Mouse (Mus musculus): ENCODE data around the gene Tcf3. TPM values are rescaled to one million over a fixed set of nuclear protein-coding genes. Genes with fewer than 3 reads are reported as not detected.

Tcf3 gene
- polyA plus RNA-seq, 2 experiments: 41.9 to 54.7 TPM

DNA sequence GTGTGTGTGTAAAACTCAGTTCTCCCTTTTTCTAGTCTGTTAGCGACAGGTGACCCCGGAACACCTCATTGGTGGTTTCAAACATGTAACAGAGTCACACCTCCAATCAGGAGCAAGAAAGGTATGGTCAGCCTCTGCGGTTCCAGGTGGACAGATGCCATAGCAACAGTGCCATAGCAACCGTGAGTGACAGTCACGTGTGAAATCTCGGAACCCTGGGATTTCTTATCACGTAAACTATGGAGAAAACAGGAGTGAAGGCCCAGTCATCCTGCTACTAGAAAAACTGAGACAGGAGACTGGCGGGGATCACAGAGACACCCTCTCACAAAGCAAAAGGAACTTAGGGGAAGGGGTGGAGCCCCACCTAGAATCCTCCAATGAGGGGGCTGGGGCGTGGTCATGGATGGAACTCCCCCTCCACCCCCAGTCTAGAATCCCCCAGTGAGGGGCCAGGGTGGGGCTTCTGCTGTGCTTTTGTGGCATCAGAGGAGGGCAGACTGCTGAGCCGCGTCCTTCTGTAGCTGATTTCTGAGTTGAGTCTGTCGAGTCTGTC is 62.0 kb downstream of the Tcf3 start:
- no peaks in the 10 kb centered on the region; the same call in 1 of the 2 replicates for H3K27me3 ChIP-seq (ENCODE audit: control insufficient read depth, insufficient read depth, low read length)
- no peak for ATAC-seq (ENCODE audit: insufficient read depth)
- TF ChIP-seq CTCF (IDR thresholded peaks at IDR 0.05; ENCODE audit: low read depth) (no peak), EP300 (IDR thresholded peaks at IDR 0.05; ENCODE audit: low read depth) (no peak)
- no peaks in the 10 kb centered on the region for H3K9me3 ChIP-seq (ENCODE audit: control insufficient read depth, low read length)
- H3K4me2 ChIP-seq (ENCODE audit: low read depth): no peak overlapping the region
- no peak for DNase-seq (ENCODE audit: low read depth in 3 of 3, low spot score in 3 of 3)
- no peak overlapping the region for H3K27ac ChIP-seq
- 0 out of 4 replicates have a peak, but pooled peaks cover 0 to 2% of the 10 kb centered on the region in 2 experiments for H3K4me1 ChIP-seq (replicated peaks; ENCODE audit: control insufficient read depth in 2 of 2, insufficient read depth in 2 of 2, low read length in 1 of 2)
- no peak overlapping the region for H3K4me3 ChIP-seq (ENCODE audit: insufficient read depth in 1 of 2, low read depth in 2 of 2, low read length in 2 of 2)
- no peak overlapping the region for H3K9ac ChIP-seq (replicated peaks)
- 6% methylated on average over 12 of the region's 12 CpGs for WGBS (ENCODE audit: insufficient replicate concordance)
- H3K36me3 ChIP-seq (replicated peaks; ENCODE audit: control insufficient read depth, insufficient read depth, low read depth): no peaks in the 10 kb centered on the region

DNA sequence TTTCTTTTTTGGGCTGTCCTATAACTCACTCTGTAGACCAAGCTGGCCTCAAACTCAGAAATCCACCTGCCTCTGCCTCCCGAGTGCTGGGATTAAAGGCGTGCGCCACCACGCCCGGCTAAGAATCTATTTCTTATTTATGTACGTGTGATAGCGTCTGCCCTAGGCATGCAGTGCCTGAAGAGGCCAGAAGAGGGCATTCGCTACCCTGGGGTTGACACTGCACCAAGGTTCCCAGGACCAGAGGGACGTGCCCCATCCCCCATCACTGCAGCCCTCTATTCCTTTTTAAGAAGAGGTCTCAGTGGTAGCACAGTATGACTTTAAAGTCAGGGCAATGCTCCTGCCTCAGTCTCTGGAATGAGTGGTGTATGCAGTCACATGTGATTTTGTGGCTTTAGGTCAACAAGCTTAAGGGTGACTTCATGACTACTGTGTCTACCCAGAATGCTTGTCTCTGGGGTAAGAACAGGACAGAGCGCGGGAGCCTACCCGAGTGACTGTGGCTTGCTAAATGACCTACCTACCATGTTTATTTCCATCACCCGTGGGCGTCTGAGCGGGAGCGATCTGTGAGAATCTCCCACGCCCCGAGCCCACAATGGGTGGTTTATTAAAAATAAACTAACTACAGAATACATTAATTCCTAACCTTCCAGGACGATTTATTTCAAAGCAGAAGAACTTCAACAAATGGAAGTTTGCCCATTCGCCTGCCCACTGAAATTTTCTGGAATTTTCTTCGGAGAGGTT is 63.3 kb downstream of the Tcf3 start:
- Histone ChIP-seq H3K9me3 (ENCODE audit: control insufficient read depth, low read length) (no peaks in the 10 kb centered on the region), H3K4me2 (ENCODE audit: low read depth) (no peak overlapping the region), H3K36me3 (replicated peaks; ENCODE audit: control insufficient read depth, insufficient read depth, low read depth) (no peaks in the 10 kb centered on the region), H3K27me3 (ENCODE audit: control insufficient read depth, insufficient read depth, low read length) (no peaks in the 10 kb centered on the region; the same call in 1 of the 2 replicates), H3K27ac (no peak overlapping the region), H3K9ac (replicated peaks) (no peak overlapping the region), H3K4me3 (ENCODE audit: insufficient read depth in 1 of 2, low read depth in 2 of 2, low read length in 2 of 2) (no peak overlapping the region), H3K4me1 (replicated peaks; ENCODE audit: control insufficient read depth in 2 of 2, insufficient read depth in 2 of 2, low read length in 1 of 2) (0 out of 4 replicates have a peak, but pooled peaks cover 0 to 2% of the 10 kb centered on the region in 2 experiments)
- TF ChIP-seq CTCF (IDR thresholded peaks at IDR 0.05; ENCODE audit: low read depth) (peak; percentile 73), EP300 (IDR thresholded peaks at IDR 0.05; ENCODE audit: low read depth) (no peak)
- 66% methylated on average over 21 of the region's 21 CpGs for WGBS (ENCODE audit: insufficient replicate concordance)
- ATAC-seq (ENCODE audit: insufficient read depth): no peak; the same call in 1 of the 2 replicates
- DNase-seq (ENCODE audit: low read depth in 3 of 3, low spot score in 3 of 3): no peak

DNA sequence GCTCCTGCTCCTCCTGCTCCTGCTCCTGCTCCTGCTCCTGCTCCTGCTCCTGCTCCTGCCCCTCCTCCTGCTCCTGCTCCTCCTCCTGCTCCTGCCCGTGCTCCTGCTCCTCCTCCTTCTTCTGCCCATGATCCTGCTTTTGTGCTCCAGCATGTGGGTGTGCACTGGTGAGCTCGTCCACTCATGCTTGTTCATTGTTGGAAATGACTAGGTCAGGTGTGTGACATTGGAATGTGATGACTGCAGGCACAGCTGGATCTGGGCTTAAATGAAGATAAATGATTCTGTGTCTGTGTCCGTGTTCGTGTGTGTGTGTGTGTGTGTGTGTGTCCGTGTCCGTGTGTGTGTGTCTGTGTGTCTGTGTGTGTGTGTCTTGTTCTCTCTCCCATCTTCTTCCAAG is 65.1 kb downstream of the Tcf3 start:
- Histone ChIP-seq H3K9ac (replicated peaks) (no peak overlapping the region), H3K9me3 (ENCODE audit: control insufficient read depth, low read length) (no peaks in the 10 kb centered on the region), H3K27ac (no peak overlapping the region), H3K4me3 (ENCODE audit: insufficient read depth in 1 of 2, low read depth in 2 of 2, low read length in 2 of 2) (no peak overlapping the region), H3K27me3 (ENCODE audit: control insufficient read depth, insufficient read depth, low read length) (peaks cover 4% of the 10 kb centered on the region), H3K4me1 (replicated peaks; ENCODE audit: control insufficient read depth in 2 of 2, insufficient read depth in 2 of 2, low read length in 1 of 2) (0 out of 4 replicates have a peak, but pooled peaks cover 0 to 2% of the 10 kb centered on the region in 2 experiments), H3K4me2 (ENCODE audit: low read depth) (no peak overlapping the region), H3K36me3 (replicated peaks; ENCODE audit: control insufficient read depth, insufficient read depth, low read depth) (no peaks in the 10 kb centered on the region)
- DNase-seq (ENCODE audit: low read depth in 3 of 3, low spot score in 3 of 3) (no peak), ATAC-seq (ENCODE audit: insufficient read depth) (no peak)
- 79% methylated on average over 6 of the region's 6 CpGs for WGBS (ENCODE audit: insufficient replicate concordance)
- TF ChIP-seq CTCF (IDR thresholded peaks at IDR 0.05; ENCODE audit: low read depth): no peak
- no peak for TF ChIP-seq EP300 (IDR thresholded peaks at IDR 0.05; ENCODE audit: low read depth)

DNA sequence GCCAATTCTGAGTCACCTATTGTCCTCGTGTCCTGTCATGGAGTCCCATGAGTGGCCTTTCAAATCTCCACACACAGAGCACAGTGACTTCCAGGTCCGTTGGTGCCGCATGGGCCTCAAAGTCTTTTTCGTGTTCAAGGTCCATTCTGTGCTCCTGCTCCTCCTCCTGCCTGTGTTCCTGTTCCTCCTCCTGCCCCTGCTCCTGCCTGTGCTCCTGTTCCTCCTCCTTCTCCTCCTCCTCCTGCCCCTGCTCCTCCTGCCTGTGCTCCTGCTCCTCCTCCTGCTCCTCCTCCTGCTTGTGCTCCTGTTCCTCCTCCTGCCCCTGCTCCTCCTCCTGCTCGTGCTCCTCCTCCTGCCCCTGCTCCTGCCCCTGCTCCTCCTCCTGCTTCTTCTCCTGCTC is 65.5 kb downstream of the Tcf3 start:
- WGBS (ENCODE audit: insufficient replicate concordance): 45% methylated on average over 5 of the region's 5 CpGs
- ATAC-seq (ENCODE audit: insufficient read depth): no peak

DNA sequence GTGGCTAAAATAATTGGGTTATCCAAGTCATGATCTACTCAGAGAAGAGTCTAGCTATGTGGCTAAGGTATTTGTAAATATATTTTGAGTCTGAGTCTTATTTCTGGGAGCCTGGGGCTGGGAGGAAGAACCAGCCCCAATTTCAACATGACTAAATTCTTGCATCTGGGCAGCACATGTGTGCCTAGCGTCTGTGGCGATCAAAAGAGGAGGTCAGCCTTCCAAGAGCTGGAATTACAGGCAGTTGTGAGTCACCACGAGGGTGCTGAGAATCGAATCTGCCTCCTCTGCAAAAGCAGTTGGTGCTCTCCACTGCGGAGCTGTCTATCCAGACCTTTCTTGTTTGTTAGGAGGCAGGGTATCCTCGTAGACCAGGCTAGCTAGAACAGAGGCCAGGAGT is 67.7 kb downstream of the Tcf3 start:
- Histone ChIP-seq H3K9me3 (ENCODE audit: control insufficient read depth, low read length) (no peaks in the 10 kb centered on the region), H3K9ac (replicated peaks) (no peak overlapping the region), H3K4me3 (ENCODE audit: insufficient read depth in 1 of 2, low read depth in 2 of 2, low read length in 2 of 2) (no peak overlapping the region), H3K27ac (no peak overlapping the region), H3K36me3 (replicated peaks; ENCODE audit: control insufficient read depth, insufficient read depth, low read depth) (no peaks in the 10 kb centered on the region), H3K4me1 (replicated peaks; ENCODE audit: control insufficient read depth in 2 of 2, insufficient read depth in 2 of 2, low read length in 1 of 2) (no peaks in the 10 kb centered on the region), H3K4me2 (ENCODE audit: low read depth) (no peak overlapping the region), H3K27me3 (ENCODE audit: control insufficient read depth, insufficient read depth, low read length) (peaks cover 4% of the 10 kb centered on the region)
- DNase-seq (ENCODE audit: low read depth in 3 of 3, low spot score in 3 of 3) (no peak), ATAC-seq (ENCODE audit: insufficient read depth) (no peak)
- 42% methylated on average over 6 of the region's 6 CpGs for WGBS (ENCODE audit: insufficient replicate concordance)
- TF ChIP-seq EP300 (IDR thresholded peaks at IDR 0.05; ENCODE audit: low read depth) (no peak), CTCF (IDR thresholded peaks at IDR 0.05; ENCODE audit: low read depth) (no peak)

More for the DNA sequence above, 65.5 kb downstream of the Tcf3 start:
- Histone ChIP-seq H3K9me3 (ENCODE audit: control insufficient read depth, low read length) (no peaks in the 10 kb centered on the region), H3K9ac (replicated peaks) (no peak overlapping the region), H3K27ac (no peak overlapping the region), H3K27me3 (ENCODE audit: control insufficient read depth, insufficient read depth, low read length) (peaks cover 4% of the 10 kb centered on the region), H3K4me1 (replicated peaks; ENCODE audit: control insufficient read depth in 2 of 2, insufficient read depth in 2 of 2, low read length in 1 of 2) (0 out of 4 replicates have a peak, but pooled peaks cover 0 to 2% of the 10 kb centered on the region in 2 experiments), H3K4me2 (ENCODE audit: low read depth) (no peak overlapping the region), H3K36me3 (replicated peaks; ENCODE audit: control insufficient read depth, insufficient read depth, low read depth) (no peaks in the 10 kb centered on the region), H3K4me3 (ENCODE audit: insufficient read depth in 1 of 2, low read depth in 2 of 2, low read length in 2 of 2) (no peak overlapping the region)
- DNase-seq (ENCODE audit: low read depth in 3 of 3, low spot score in 3 of 3): no peak
- no peak for TF ChIP-seq CTCF (IDR thresholded peaks at IDR 0.05; ENCODE audit: low read depth)
- TF ChIP-seq EP300 (IDR thresholded peaks at IDR 0.05; ENCODE audit: low read depth): no peak

Data from liver, embryonic 14.5 days (tissue).